Mouse (Mus musculus) heart, embryonic 11.5 days (tissue): ENCODE data around the gene Mapt. TPM values are rescaled to one million over a fixed set of nuclear protein-coding genes. Genes with fewer than 3 reads are reported as not detected.
"Not testable (repeated sequence)": the region's sequence is repeated elsewhere in the genome, so short reads cannot be mapped to it uniquely, and the experiment has no call there.

Experiments used
- ATAC-seq: fragments of 200-750 bp; cut with Nextera tagmentation; replicated peaks from 2 replicates; pipeline ENCODE4 v1.8.0; 2017; ENCODE audit warnings: moderate library complexity; ENCODE audit not compliant: insufficient number of reproducible peaks, low FRiP score, low TSS enrichment
- H3K27ac ChIP-seq: fragments of 300-500 bp; sonication (generic); 2 replicates; pipeline ENCODE4 v1.5.1; 2014; ENCODE audit warnings: mild to moderate bottlenecking, low read depth, low read length
- H3K27me3 ChIP-seq: fragments of 300-500 bp; sonication (generic); 2 replicates; pipeline ENCODE4 v1.6.1; 2014; ENCODE audit warnings: mild to moderate bottlenecking, low read length, mixed read lengths; ENCODE audit not compliant: control insufficient read depth, insufficient read depth
- H3K36me3 ChIP-seq: fragments of 300-500 bp; sonication (generic); 2 replicates; pipeline ENCODE4 v1.6.1; 2014; ENCODE audit warnings: mild to moderate bottlenecking, low read length, moderate library complexity, mixed read lengths; ENCODE audit not compliant: control insufficient read depth, insufficient read depth
- H3K4me1 ChIP-seq: fragments of 300-500 bp; sonication (generic); 2 replicates; pipeline ENCODE4 v1.6.1; 2014; ENCODE audit warnings: low read length; ENCODE audit not compliant: control insufficient read depth, insufficient read depth
- H3K4me2 ChIP-seq: fragments of 300-500 bp; sonication (generic); 2 replicates; pipeline ENCODE4 v1.6.1; 2014; ENCODE audit warnings: mild to moderate bottlenecking, moderate library complexity
- H3K4me3 ChIP-seq: fragments of 300-500 bp; sonication (generic); 2 replicates; pipeline ENCODE4 v1.5.1; 2014; ENCODE audit warnings: low read depth, low read length
- H3K9ac ChIP-seq: fragments of 300-500 bp; sonication (generic); 2 replicates; pipeline ENCODE4 v1.6.1; 2014; ENCODE audit warnings: mild to moderate bottlenecking, low read depth, low read length, moderate library complexity
- H3K9me3 ChIP-seq: fragments of 300-500 bp; sonication (generic); replicated peaks from 2 replicates; pipeline ENCODE4 v1.6.1; 2016; ENCODE audit warnings: low read length; ENCODE audit not compliant: control insufficient read depth
- WGBS: fragments of 180-500 bp; shearing (Covaris S2); extraction: QIAGEN DNeasy Blood & Tissue Kit; methylation state at CpG from one replicate; pipeline ENCODE4 v1.1.7; 2014; ENCODE audit not compliant: insufficient replicate concordance; 5-methylcytosine and 5-hydroxymethylcytosine counted together
- polyA plus RNA-seq: library from polyadenylated mRNA; unstranded; fragments of >200 nt; fragmentation: Nextera tagmentation; extraction: Ambion mirVana; gene quantifications from 2 replicates; pipeline ENCODE4 v1.2.1, GENCODE M21; 2014

Mapt gene
- polyA plus RNA-seq, 1 experiment from 2014 or later: 0.43 TPM

GRCm38 (mm10) chr11:104197861-104198260 is 33.3 kb upstream of the Mapt start:
- 4% methylated on average over 10 of the region's 10 CpGs for WGBS
- ATAC-seq: no peak
- H3K27me3 ChIP-seq: peaks cover 12% of the 10 kb centered on the region
- H3K27ac ChIP-seq: no peak overlapping the region
- no peaks in the 10 kb centered on the region for H3K4me1 ChIP-seq
- no peaks in the 10 kb centered on the region for H3K36me3 ChIP-seq
- H3K9ac ChIP-seq: no peak overlapping the region
- no peak overlapping the region for H3K4me3 ChIP-seq
- no peak overlapping the region for H3K4me2 ChIP-seq
- H3K9me3 ChIP-seq: 0 out of 2 replicates have a peak, but pooled peaks cover 5% of the 10 kb centered on the region

GRCm38 (mm10) chr11:104203271-104203670 is 27.9 kb upstream of the Mapt start:
- 58% methylated on average over 3 of the region's 3 CpGs for whole genome bisulfite sequencing
- 0 out of 2 replicates have a peak, but pooled peaks cover 5% of the 10 kb centered on the region for H3K9me3 ChIP-seq
- H3K4me3 ChIP-seq: no peak overlapping the region
- H3K36me3 ChIP-seq: no peaks in the 10 kb centered on the region
- no peak for ATAC-seq
- no peak overlapping the region for H3K27ac ChIP-seq
- no peak overlapping the region for H3K9ac ChIP-seq
- no peak overlapping the region for H3K4me2 ChIP-seq
- no peaks in the 10 kb centered on the region for H3K4me1 ChIP-seq
- peaks cover 4% of the 10 kb centered on the region; the same call in 1 of the 2 replicates for H3K27me3 ChIP-seq

- Histone ChIP-seq H3K4me1 (no peaks in the 10 kb centered on the region), H3K4me2 (no peak overlapping the region), H3K4me3 (no peak overlapping the region), H3K9me3 (0 out of 2 replicates have a peak, but pooled peaks cover 5% of the 10 kb centered on the region), H3K27ac (no peak overlapping the region), H3K27me3 (no peaks in the 10 kb centered on the region), H3K36me3 (no peaks in the 10 kb centered on the region), H3K9ac (no peak overlapping the region)
- no peak for ATAC-seq
- 66% methylated on average over 4 of the region's 4 CpGs for WGBS
Observed at GRCm38 (mm10) chr11:104206573-104206972, 24.6 kb upstream of the Mapt start.

DNA sequence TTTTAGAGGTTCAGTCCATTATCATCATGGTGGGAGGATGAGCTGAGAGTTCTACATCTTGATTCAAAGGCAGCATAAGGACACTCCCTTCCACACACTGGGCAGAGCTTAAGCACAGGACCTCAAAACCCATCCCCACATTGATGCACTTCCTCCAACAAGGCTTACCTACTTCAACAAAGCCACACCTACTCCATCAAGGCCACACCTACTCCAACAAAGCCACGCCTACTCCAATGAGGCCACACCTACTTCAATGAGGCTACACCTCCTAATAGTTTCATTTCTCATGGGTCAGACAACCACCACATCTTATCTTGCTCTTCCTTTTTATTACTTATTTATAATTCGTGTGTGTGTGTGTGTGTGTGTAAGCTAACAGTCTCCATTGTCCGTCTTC is 22.1 kb upstream of the Mapt start:
- ATAC-seq: no peak
- H3K4me2 ChIP-seq: no peak overlapping the region
- no peak overlapping the region for H3K9ac ChIP-seq
- 58% methylated on average over 3 of the region's 3 CpGs for WGBS
- no peaks in the 10 kb centered on the region for H3K9me3 ChIP-seq
- no peak overlapping the region for H3K4me3 ChIP-seq
- no peaks in the 10 kb centered on the region for H3K27me3 ChIP-seq
- H3K4me1 ChIP-seq: no peaks in the 10 kb centered on the region
- no peaks in the 10 kb centered on the region for H3K36me3 ChIP-seq
- H3K27ac ChIP-seq: no peak overlapping the region

GRCm38 (mm10) chr11:104211251-104211650 is 19.9 kb upstream of the Mapt start:
- no peak for ATAC-seq
- WGBS: 77% methylated on average over 6 of the region's 6 CpGs
- Histone ChIP-seq H3K36me3 (no peaks in the 10 kb centered on the region), H3K27ac (no peak overlapping the region), H3K4me1 (no peaks in the 10 kb centered on the region), H3K9ac (no peak overlapping the region), H3K4me2 (no peak overlapping the region), H3K27me3 (no peaks in the 10 kb centered on the region), H3K9me3 (no peaks in the 10 kb centered on the region), H3K4me3 (no peak overlapping the region)

DNA sequence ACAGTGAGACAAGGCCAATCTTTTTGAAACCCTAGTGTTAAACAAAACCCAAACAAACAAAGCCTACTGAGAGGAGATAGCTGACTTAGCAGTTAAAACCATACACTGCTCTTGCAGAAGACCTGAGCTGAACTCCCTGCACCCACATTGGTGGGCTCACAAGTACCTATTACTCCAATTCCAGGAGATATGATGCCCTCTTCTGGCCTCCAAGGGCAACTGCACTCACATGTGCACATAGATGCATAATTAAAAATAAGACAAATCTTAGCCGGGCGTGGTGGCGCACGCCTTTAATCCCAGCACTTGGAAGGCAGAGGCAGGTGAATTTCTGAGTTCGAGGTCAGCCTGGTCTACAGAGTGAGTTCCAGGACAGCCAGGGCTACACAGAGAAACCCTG is 17.1 kb upstream of the Mapt start:
- H3K27me3 ChIP-seq, H3K27ac ChIP-seq, H3K9ac ChIP-seq, H3K9me3 ChIP-seq, H3K4me2 ChIP-seq, H3K4me3 ChIP-seq, H3K4me1 ChIP-seq, ATAC-seq, H3K36me3 ChIP-seq: not testable (repeated sequence)
- 91% methylated on average over 5 of the region's 5 CpGs for WGBS

DNA sequence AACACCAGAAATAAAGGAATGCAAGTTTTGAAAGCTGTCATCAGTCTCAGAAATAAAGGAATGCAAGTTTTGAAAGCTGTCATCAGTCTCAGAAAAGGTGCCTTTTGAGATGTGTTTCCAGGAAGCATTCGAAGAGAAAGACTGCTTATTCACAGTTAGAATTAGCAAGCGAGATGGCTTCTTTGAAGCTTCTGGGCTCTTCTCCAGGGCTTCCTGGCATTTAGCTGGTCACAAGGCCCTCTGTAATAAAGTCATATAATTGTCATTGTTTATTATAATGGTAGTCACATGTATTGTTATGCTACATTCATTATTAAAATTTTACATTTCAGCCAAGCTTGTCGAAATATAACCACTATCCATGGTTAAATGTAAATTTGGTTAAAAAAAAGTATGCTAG is 13.1 kb upstream of the Mapt start:
- no peak for ATAC-seq
- no peak overlapping the region for H3K27ac ChIP-seq
- H3K36me3 ChIP-seq: no peaks in the 10 kb centered on the region
- 69% methylated on average over 3 of the region's 3 CpGs for WGBS
- H3K27me3 ChIP-seq: no peaks in the 10 kb centered on the region
- H3K4me1 ChIP-seq: no peaks in the 10 kb centered on the region
- H3K9me3 ChIP-seq: no peaks in the 10 kb centered on the region
- H3K4me3 ChIP-seq: no peak overlapping the region
- no peak overlapping the region for H3K4me2 ChIP-seq
- H3K9ac ChIP-seq: no peak overlapping the region

DNA sequence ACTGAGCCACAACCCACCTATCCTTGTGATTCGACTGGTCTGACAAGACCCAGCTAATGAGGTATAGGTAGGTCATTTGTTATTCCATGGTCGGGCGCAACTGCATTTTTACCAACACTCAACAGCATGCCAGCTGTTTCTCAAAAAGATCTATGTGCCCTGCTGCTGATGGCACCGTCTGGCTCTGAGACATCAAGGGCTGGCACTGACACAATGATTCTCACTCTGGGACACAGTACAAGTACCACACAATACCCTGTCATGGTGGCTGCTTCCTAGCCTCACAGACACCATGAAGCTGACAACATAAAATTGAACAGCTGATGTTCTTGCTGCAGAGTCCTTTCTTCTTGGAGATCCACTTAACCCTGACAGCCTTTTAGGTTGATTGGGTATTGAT is 10.9 kb upstream of the Mapt start:
- no peaks in the 10 kb centered on the region for H3K27me3 ChIP-seq
- no peak overlapping the region for H3K4me3 ChIP-seq
- 78% methylated on average over 4 of the region's 4 CpGs for WGBS
- H3K4me2 ChIP-seq: no peak overlapping the region
- H3K4me1 ChIP-seq: no peaks in the 10 kb centered on the region
- H3K27ac ChIP-seq: no peak overlapping the region
- ATAC-seq: no peak
- H3K9ac ChIP-seq: no peak overlapping the region
- no peaks in the 10 kb centered on the region for H3K36me3 ChIP-seq
- no peaks in the 10 kb centered on the region for H3K9me3 ChIP-seq

GRCm38 (mm10) chr11:104221751-104222150 is 9.4 kb upstream of the Mapt start:
- no peak overlapping the region for H3K27ac ChIP-seq
- no peaks in the 10 kb centered on the region for H3K4me1 ChIP-seq
- no peak overlapping the region for H3K4me2 ChIP-seq
- no peak overlapping the region for H3K9ac ChIP-seq
- no peak for ATAC-seq
- H3K36me3 ChIP-seq: no peaks in the 10 kb centered on the region
- H3K4me3 ChIP-seq: no peak overlapping the region
- H3K27me3 ChIP-seq: no peaks in the 10 kb centered on the region
- H3K9me3 ChIP-seq: no peaks in the 10 kb centered on the region
- 78% methylated on average over 5 of the region's 5 CpGs for WGBS
